Mouse (Mus musculus): ENCODE measurements around the gene Galr2. TPM values are rescaled to one million over a fixed set of nuclear protein-coding genes. Genes with fewer than 3 reads are reported as not detected.

The Galr2 gene
- polyA plus RNA-seq, 1 experiment from 2014 or later, result 0.18 TPM

GRCm38 (mm10) chr11:116290556-116290955, 9.8 kb downstream of the Galr2 start:
- H3K4me1 ChIP-seq (replicated peaks; ENCODE audit: insufficient read depth, low read length), result no peaks in the 10 kb centered on the region
- H3K9ac ChIP-seq (ENCODE audit: low read depth, low read length), result no peak overlapping the region
- WGBS, result 62% methylated on average over 8 of the region's 8 CpGs
- TF ChIP-seq CTCF (IDR thresholded peaks at IDR 0.05; ENCODE audit: low read depth), result no peak
- H3K36me3 ChIP-seq (ENCODE audit: insufficient read depth, low read length), result peaks cover 42% of the 10 kb centered on the region
- no peak overlapping the region for H3K4me2 ChIP-seq (ENCODE audit: low read length)
- DNase-seq (ENCODE audit: low spot score) (no peak), ATAC-seq (replicated peaks; ENCODE audit: low FRiP score, low read depth) (no peak)
- no peak overlapping the region for H3K4me3 ChIP-seq (replicated peaks; ENCODE audit: low read depth, low read length)
- no peaks in the 10 kb centered on the region for H3K27me3 ChIP-seq (ENCODE audit: insufficient read depth, low read length)
- H3K27ac ChIP-seq, result 0 out of 2 replicates have a peak overlapping the region, but pooled peaks have one; percentile 19
- H3K9me3 ChIP-seq (replicated peaks; ENCODE audit: low read length), result no peaks in the 10 kb centered on the region

GRCm38 (mm10) chr11:116292401-116292800, 11.7 kb downstream of the Galr2 start:
- Histone ChIP-seq H3K4me3 (replicated peaks; ENCODE audit: low read depth, low read length) (no peak overlapping the region), H3K9ac (ENCODE audit: low read depth, low read length) (no peak overlapping the region), H3K36me3 (ENCODE audit: insufficient read depth, low read length) (peaks cover 46% of the 10 kb centered on the region), H3K4me2 (ENCODE audit: low read length) (no peak overlapping the region), H3K4me1 (replicated peaks; ENCODE audit: insufficient read depth, low read length) (no peaks in the 10 kb centered on the region), H3K9me3 (replicated peaks; ENCODE audit: low read length) (no peaks in the 10 kb centered on the region), H3K27ac (no peak overlapping the region), H3K27me3 (ENCODE audit: insufficient read depth, low read length) (no peaks in the 10 kb centered on the region)
- ATAC-seq (replicated peaks; ENCODE audit: low FRiP score, low read depth) (no peak), DNase-seq (ENCODE audit: low spot score) (no peak)
- TF ChIP-seq CTCF (IDR thresholded peaks at IDR 0.05; ENCODE audit: low read depth), result no peak
- WGBS, result 89% methylated on average over 13 of the region's 13 CpGs

DNA sequence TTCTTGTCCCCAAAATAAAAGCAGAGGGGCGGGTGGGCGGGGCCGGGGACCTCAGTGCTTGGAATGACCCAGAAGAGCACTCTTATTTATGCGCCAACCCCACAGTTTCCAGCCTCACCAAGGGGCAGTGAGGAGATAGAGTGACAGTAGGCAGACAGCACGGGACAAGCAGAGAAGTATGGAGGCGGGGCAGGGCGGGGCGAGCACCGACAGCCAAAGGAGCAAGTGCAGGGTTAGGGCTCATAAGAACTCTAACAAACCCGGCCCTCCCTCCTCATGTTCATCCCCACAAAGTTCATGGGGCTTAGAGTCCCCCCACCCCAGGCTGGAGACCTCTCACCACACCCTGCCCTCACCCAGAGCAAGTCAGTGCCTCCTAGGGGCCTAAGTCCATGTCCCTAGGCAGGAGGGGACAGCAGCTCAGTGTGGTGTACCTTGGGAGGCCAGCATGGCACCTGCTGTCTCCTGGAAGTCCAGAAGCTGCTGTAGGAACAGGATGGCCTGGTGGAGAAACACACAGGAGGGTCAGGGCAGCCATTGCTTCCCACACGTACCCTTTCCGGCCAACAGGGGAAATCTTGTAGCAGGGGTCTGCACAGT, 12.9 kb downstream of the Galr2 start:
- DNase-seq (ENCODE audit: low spot score) (no peak), ATAC-seq (replicated peaks; ENCODE audit: low FRiP score, low read depth) (no peak)
- Histone ChIP-seq H3K4me1 (replicated peaks; ENCODE audit: insufficient read depth, low read length) (no peaks in the 10 kb centered on the region), H3K9ac (ENCODE audit: low read depth, low read length) (no peak overlapping the region), H3K9me3 (replicated peaks; ENCODE audit: low read length) (no peaks in the 10 kb centered on the region), H3K4me2 (ENCODE audit: low read length) (no peak overlapping the region), H3K36me3 (ENCODE audit: insufficient read depth, low read length) (peaks cover 45% of the 10 kb centered on the region), H3K4me3 (replicated peaks; ENCODE audit: low read depth, low read length) (no peak overlapping the region), H3K27ac (no peak overlapping the region), H3K27me3 (ENCODE audit: insufficient read depth, low read length) (no peaks in the 10 kb centered on the region)
- no peak for TF ChIP-seq CTCF (IDR thresholded peaks at IDR 0.05; ENCODE audit: low read depth)
- 83% methylated on average over 12 of the region's 12 CpGs for WGBS

DNA sequence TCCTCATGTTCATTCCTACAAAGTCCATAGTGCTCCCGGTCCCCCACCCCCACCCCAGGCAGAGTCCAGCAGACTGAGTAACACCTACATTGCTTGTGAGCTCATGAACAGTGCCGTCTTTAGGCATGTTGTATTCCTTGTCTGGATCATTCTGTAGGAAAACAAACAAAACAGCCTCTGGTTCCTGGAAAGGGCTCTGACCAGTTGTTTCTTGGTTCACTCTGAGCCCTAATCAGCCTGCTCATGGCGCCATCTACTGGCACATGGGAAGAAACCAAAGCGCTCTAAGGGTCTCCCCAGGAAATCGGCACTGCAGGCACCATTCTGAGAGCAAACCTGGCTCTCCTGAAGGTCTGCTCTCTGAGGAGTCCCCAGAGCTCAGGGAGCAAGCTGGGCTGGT, 13.6 kb downstream of the Galr2 start:
- ATAC-seq (replicated peaks; ENCODE audit: low FRiP score, low read depth) (peak; percentile 34), DNase-seq (ENCODE audit: low spot score) (peak; percentile 90)
- Histone ChIP-seq H3K4me3 (replicated peaks; ENCODE audit: low read depth, low read length) (no peak overlapping the region), H3K4me2 (ENCODE audit: low read length) (no peak overlapping the region), H3K27ac (no peak overlapping the region), H3K36me3 (ENCODE audit: insufficient read depth, low read length) (peaks cover 44% of the 10 kb centered on the region), H3K27me3 (ENCODE audit: insufficient read depth, low read length) (no peaks in the 10 kb centered on the region), H3K9me3 (replicated peaks; ENCODE audit: low read length) (no peaks in the 10 kb centered on the region), H3K9ac (ENCODE audit: low read depth, low read length) (no peak overlapping the region), H3K4me1 (replicated peaks; ENCODE audit: insufficient read depth, low read length) (no peaks in the 10 kb centered on the region)
- WGBS, result 32% methylated on average over 5 of the region's 5 CpGs
- TF ChIP-seq CTCF (IDR thresholded peaks at IDR 0.05; ENCODE audit: low read depth), result peak; percentile 85

DNA sequence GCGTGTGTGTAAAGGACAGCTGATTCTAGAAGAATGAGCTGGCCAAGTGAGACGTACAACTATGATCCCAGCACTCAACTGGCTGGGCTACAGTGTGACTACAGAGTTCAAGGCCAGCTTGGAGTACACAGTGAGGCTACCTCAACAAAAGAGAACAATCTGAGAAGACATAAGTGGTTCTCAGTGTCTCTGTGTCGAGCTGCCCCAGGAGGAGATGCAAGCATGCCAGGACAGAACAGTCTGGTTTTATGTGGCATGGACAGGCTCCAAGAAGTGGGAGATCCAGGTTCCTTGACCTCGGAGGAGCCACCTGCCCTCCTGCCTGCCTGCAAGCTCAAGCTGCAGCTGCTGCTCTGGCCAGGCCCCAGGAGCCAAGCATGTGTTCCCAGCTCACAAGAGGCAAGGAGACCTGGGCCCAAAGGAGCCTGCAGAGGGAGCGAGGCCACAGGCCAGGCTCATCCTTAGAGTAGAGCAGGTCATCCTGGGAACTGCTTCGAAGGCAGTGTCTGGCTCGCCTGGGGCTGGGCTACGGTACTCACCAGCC, 15.5 kb downstream of the Galr2 start:
- H3K4me2 ChIP-seq (ENCODE audit: low read length), result no peak overlapping the region
- no peaks in the 10 kb centered on the region for H3K9me3 ChIP-seq (replicated peaks; ENCODE audit: low read length)
- H3K36me3 ChIP-seq (ENCODE audit: insufficient read depth, low read length), result peaks cover 40% of the 10 kb centered on the region
- ATAC-seq (replicated peaks; ENCODE audit: low FRiP score, low read depth), result no peak
- WGBS, result 89% methylated on average over 8 of the region's 8 CpGs
- no peak overlapping the region for H3K4me3 ChIP-seq (replicated peaks; ENCODE audit: low read depth, low read length)
- H3K27ac ChIP-seq, result no peak overlapping the region
- no peaks in the 10 kb centered on the region for H3K4me1 ChIP-seq (replicated peaks; ENCODE audit: insufficient read depth, low read length)
- H3K9ac ChIP-seq (ENCODE audit: low read depth, low read length), result no peak overlapping the region
- no peak for DNase-seq (ENCODE audit: low spot score)
- TF ChIP-seq CTCF (IDR thresholded peaks at IDR 0.05; ENCODE audit: low read depth), result no peak
- H3K27me3 ChIP-seq (ENCODE audit: insufficient read depth, low read length), result no peaks in the 10 kb centered on the region

DNA sequence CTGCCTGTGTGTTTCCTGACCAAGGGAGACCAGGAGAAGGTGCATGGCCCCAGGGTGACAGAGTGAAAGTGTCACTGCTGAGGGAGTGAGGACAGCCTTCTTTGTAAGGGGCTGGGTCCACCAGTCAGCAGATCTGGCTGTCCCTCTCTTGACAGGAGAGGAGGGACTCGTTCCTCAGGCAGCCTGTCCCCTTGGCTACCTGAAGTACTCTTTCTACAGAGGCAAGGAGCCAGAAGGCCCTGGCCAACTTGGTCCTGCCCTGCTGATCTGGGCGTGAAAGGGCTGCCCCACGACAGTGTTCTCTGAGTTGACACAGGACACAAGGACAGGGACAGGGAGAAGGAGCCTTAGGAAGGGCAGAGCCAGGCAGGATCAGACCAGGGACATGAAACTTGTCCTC, 16.3 kb downstream of the Galr2 start:
- Histone ChIP-seq H3K4me1 (replicated peaks; ENCODE audit: insufficient read depth, low read length) (no peaks in the 10 kb centered on the region), H3K27me3 (ENCODE audit: insufficient read depth, low read length) (no peaks in the 10 kb centered on the region), H3K4me3 (replicated peaks; ENCODE audit: low read depth, low read length) (no peak overlapping the region), H3K36me3 (ENCODE audit: insufficient read depth, low read length) (peaks cover 40% of the 10 kb centered on the region), H3K27ac (no peak overlapping the region), H3K9me3 (replicated peaks; ENCODE audit: low read length) (no peaks in the 10 kb centered on the region), H3K9ac (ENCODE audit: low read depth, low read length) (no peak overlapping the region), H3K4me2 (ENCODE audit: low read length) (no peak overlapping the region)
- no peak for TF ChIP-seq CTCF (IDR thresholded peaks at IDR 0.05; ENCODE audit: low read depth)
- 73% methylated on average over 3 of the region's 3 CpGs for WGBS
- ATAC-seq (replicated peaks; ENCODE audit: low FRiP score, low read depth) (no peak), DNase-seq (ENCODE audit: low spot score) (no peak)

GRCm38 (mm10) chr11:116298221-116298620, 17.5 kb downstream of the Galr2 start:
- H3K36me3 ChIP-seq (ENCODE audit: insufficient read depth, low read length), result peaks cover 41% of the 10 kb centered on the region

More at GRCm38 (mm10) chr11:116298221-116298620, 17.5 kb downstream of the Galr2 start:
- Histone ChIP-seq H3K4me3 (replicated peaks; ENCODE audit: low read depth, low read length) (no peak overlapping the region), H3K27me3 (ENCODE audit: insufficient read depth, low read length) (no peaks in the 10 kb centered on the region), H3K4me2 (ENCODE audit: low read length) (no peak overlapping the region), H3K4me1 (replicated peaks; ENCODE audit: insufficient read depth, low read length) (no peaks in the 10 kb centered on the region), H3K27ac (no peak overlapping the region), H3K9me3 (replicated peaks; ENCODE audit: low read length) (no peaks in the 10 kb centered on the region), H3K9ac (ENCODE audit: low read depth, low read length) (no peak overlapping the region)
- 88% methylated on average over 11 of the region's 11 CpGs for WGBS
- no peak for TF ChIP-seq CTCF (IDR thresholded peaks at IDR 0.05; ENCODE audit: low read depth)
- DNase-seq (ENCODE audit: low spot score), result no peak
- ATAC-seq (replicated peaks; ENCODE audit: low FRiP score, low read depth), result no peak

Measured in kidney, postnatal 0 days (tissue).